Mouse (Mus musculus) liver, adult 2 months (tissue): ENCODE results near the gene Catsperz.

Experiments
- CTCF ChIP-seq: fragments of 200-500 bp; IDR thresholded peaks from 2 replicates; pipeline ENCODE4 v1.5.1; 2011; ENCODE audit warnings: low read depth, low read length, control low read depth
- POLR2A ChIP-seq: fragments of 200-500 bp; IDR thresholded peaks from 2 replicates; pipeline ENCODE4 v1.6.1; 2011; ENCODE audit warnings: low read length, control low read depth; ENCODE audit not compliant: insufficient read depth; ENCODE audit errors: extremely low read depth

DNA sequence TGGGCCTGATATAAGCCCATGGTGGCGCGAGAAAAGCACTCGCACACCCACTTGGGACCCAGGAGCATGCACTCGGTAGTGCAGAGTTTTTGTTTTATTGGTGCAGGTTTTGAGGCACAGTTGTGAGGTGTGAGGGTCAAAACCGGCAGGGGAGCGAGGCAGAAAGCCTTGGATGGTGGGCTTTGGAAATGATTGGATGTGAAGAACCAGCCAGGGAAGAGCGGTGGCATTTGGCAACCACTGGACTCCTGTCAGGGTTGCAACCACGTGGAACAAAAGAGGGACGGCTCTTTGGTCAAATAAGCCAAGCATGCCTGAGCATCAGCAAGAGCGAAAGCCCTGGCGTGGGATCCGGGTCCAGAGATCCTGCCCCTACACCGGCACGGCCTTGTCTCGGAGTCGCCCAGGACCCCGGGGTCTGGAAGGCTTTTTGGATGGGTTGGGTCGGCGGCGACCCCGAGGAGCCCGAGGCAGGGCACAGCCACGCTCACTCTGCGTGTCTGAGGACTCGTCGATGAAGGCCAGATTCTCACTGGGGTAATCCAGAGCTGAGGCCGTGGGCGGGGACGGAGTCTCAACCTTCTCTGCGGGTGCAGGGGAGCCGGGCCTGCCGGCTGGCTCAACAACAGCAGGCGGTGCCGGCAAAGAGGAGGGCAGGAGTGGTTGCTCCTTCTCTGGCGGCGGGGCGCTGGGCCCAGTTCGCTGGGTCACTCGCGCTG lies 590 bp upstream of the Catsperz start:
- TF ChIP-seq CTCF = no peak
- no peak for TF ChIP-seq POLR2A
